Mouse (Mus musculus) hindbrain, embryonic 11.5 days (tissue): ENCODE results near the gene Zbed4. TPM values are rescaled to one million over a fixed set of nuclear protein-coding genes. Genes with fewer than 3 reads are reported as not detected.
"Not testable (repeated sequence)": the region's sequence is repeated elsewhere in the genome, so short reads cannot be mapped to it uniquely, and the experiment has no call there.

Experiments
- ATAC-seq: fragments of 200-750 bp; cut with Nextera tagmentation; 2 replicates; pipeline ENCODE4 v1.8.0; 2017; ENCODE audit warnings: mild to moderate bottlenecking, moderate TSS enrichment, moderate library complexity; ENCODE audit not compliant: low FRiP score
- DNase-seq: peaks from one replicate; pipeline ENCODE4 v3.0.0-alpha.2; 2015; ENCODE audit warnings: low spot score
- H3K27ac ChIP-seq: fragments of 300-500 bp; sonication (generic); 2 replicates; pipeline ENCODE4 v1.5.1; 2014; ENCODE audit warnings: mild to moderate bottlenecking, low read depth, low read length
- H3K27me3 ChIP-seq: fragments of 300-500 bp; sonication (generic); 2 replicates; pipeline ENCODE4 v1.6.1; 2014; ENCODE audit warnings: mild to moderate bottlenecking, low read length, moderate library complexity, mixed read lengths; ENCODE audit not compliant: control insufficient read depth, insufficient read depth
- H3K36me3 ChIP-seq: fragments of 300-500 bp; sonication (generic); 2 replicates; pipeline ENCODE4 v1.6.1; 2014; ENCODE audit warnings: mild to moderate bottlenecking, low read length, moderate library complexity, mixed read lengths; ENCODE audit not compliant: control insufficient read depth, insufficient read depth
- H3K4me1 ChIP-seq: fragments of 300-500 bp; sonication (generic); replicated peaks from 2 replicates; pipeline ENCODE4 v1.6.1; 2014; ENCODE audit warnings: low read length, mixed read lengths; ENCODE audit not compliant: control insufficient read depth, insufficient read depth
- H3K4me2 ChIP-seq: fragments of 300-500 bp; sonication (generic); replicated peaks from 2 replicates; pipeline ENCODE4 v1.6.1; 2014; ENCODE audit warnings: mild to moderate bottlenecking, low read depth, low read length
- H3K4me3 ChIP-seq: fragments of 300-500 bp; sonication (generic); 2 replicates; pipeline ENCODE4 v1.5.1; 2014; ENCODE audit warnings: low read depth, low read length
- H3K9ac ChIP-seq: fragments of 300-500 bp; sonication (generic); 2 replicates; pipeline ENCODE4 v1.6.1; 2014; ENCODE audit warnings: low read depth, low read length
- H3K9me3 ChIP-seq: fragments of 300-500 bp; sonication (generic); 2 replicates; pipeline ENCODE4 v1.6.1; 2016; ENCODE audit warnings: low read length; ENCODE audit not compliant: control insufficient read depth
- WGBS: fragments of 180-500 bp; shearing (Covaris S2); extraction: QIAGEN DNeasy Blood & Tissue Kit; methylation state at CpG from one replicate; pipeline ENCODE4 v1.1.7; 2014; 5-methylcytosine and 5-hydroxymethylcytosine counted together
- polyA plus RNA-seq: library from polyadenylated mRNA; unstranded; fragments of >200 nt; fragmentation: Nextera tagmentation; extraction: Ambion mirVana; gene quantifications from 2 replicates; pipeline ENCODE4 v1.2.1, GENCODE M21; 2014

Zbed4 gene
- polyA plus RNA-seq = 38.2 and 43.1 TPM in 2 replicates

- under 1% methylated on average over 60 of the region's 119 CpGs for WGBS
- peak; percentile 84 for ATAC-seq
Observed at GRCm38 (mm10) chr15:88751564-88752402, at the start of gene Zbed4. TSS of gene Zbed4 (plus strand) at chr15:88751660.

GRCm38 (mm10) chr15:88702501-88702900, 49.0 kb upstream of the Zbed4 start:
- H3K4me1 ChIP-seq = no peaks in the 10 kb centered on the region
- H3K27me3 ChIP-seq = no peaks in the 10 kb centered on the region
- DNase-seq (no peak), ATAC-seq (no peak)
- H3K9ac ChIP-seq = no peak overlapping the region
- 68% methylated on average over 3 of the region's 3 CpGs for WGBS
- H3K4me3 ChIP-seq = no peak overlapping the region
- no peaks in the 10 kb centered on the region for H3K9me3 ChIP-seq
- no peak overlapping the region for H3K4me2 ChIP-seq
- peaks cover 16% of the 10 kb centered on the region; the same call in 1 of the 2 replicates for H3K36me3 ChIP-seq
- H3K27ac ChIP-seq = no peak overlapping the region

More at GRCm38 (mm10) chr15:88751564-88752402, at the start of gene Zbed4:
- H3K36me3 ChIP-seq = 0 out of 2 replicates have a peak, but pooled peaks cover 3% of the 10 kb centered on the region
- H3K4me1 ChIP-seq = peaks cover 4% of the 10 kb centered on the region; the same call in 1 of the 2 replicates
- no peaks in the 10 kb centered on the region for H3K27me3 ChIP-seq
- H3K4me2 ChIP-seq = peak within 1 kb of the TSS; percentile 74
- DNase-seq = peak; percentile 75
- peak within 1 kb of the TSS; percentile 86 for H3K4me3 ChIP-seq
- peak within 1 kb of the TSS; percentile 95 for H3K9ac ChIP-seq
- H3K9me3 ChIP-seq = no peaks in the 10 kb centered on the region
- peak within 1 kb of the TSS; percentile 92 for H3K27ac ChIP-seq

- 67% methylated on average over 1 of the region's 1 CpGs for WGBS
- no peak overlapping the region for H3K4me2 ChIP-seq
- DNase-seq (no peak), ATAC-seq (no peak)
- H3K27me3 ChIP-seq = no peaks in the 10 kb centered on the region
- no peak overlapping the region for H3K27ac ChIP-seq
- H3K9me3 ChIP-seq = no peaks in the 10 kb centered on the region
- H3K4me1 ChIP-seq = no peaks in the 10 kb centered on the region
- no peak overlapping the region for H3K4me3 ChIP-seq
- peaks cover 15% of the 10 kb centered on the region; the same call in 1 of the 2 replicates for H3K36me3 ChIP-seq
- no peak overlapping the region for H3K9ac ChIP-seq
Observed at GRCm38 (mm10) chr15:88704284-88704683, 47.2 kb upstream of the Zbed4 start.

GRCm38 (mm10) chr15:88706320-88706719, 45.1 kb upstream of the Zbed4 start:
- Histone ChIP-seq H3K27me3 (no peaks in the 10 kb centered on the region), H3K27ac (no peak overlapping the region), H3K9me3 (no peaks in the 10 kb centered on the region), H3K9ac (no peak overlapping the region), H3K36me3 (peaks cover 23% of the 10 kb centered on the region), H3K4me3 (no peak overlapping the region), H3K4me2 (no peak overlapping the region), H3K4me1 (no peaks in the 10 kb centered on the region)
- DNase-seq = no peak
- no peak for ATAC-seq
- WGBS = 89% methylated on average over 6 of the region's 6 CpGs

GRCm38 (mm10) chr15:88706987-88707386, 44.5 kb upstream of the Zbed4 start:
- not testable (repeated sequence) for DNase-seq, H3K27ac ChIP-seq, ATAC-seq, H3K9me3 ChIP-seq, H3K4me3 ChIP-seq, H3K9ac ChIP-seq, H3K4me2 ChIP-seq, H3K4me1 ChIP-seq, H3K27me3 ChIP-seq
- WGBS = 78% methylated on average over 13 of the region's 13 CpGs
- peaks cover 28% of the 10 kb centered on the region for H3K36me3 ChIP-seq

GRCm38 (mm10) chr15:88708204-88708603, 43.3 kb upstream of the Zbed4 start:
- Histone ChIP-seq H3K27ac (no peak overlapping the region), H3K27me3 (no peaks in the 10 kb centered on the region), H3K4me3 (no peak overlapping the region), H3K4me2 (no peak overlapping the region), H3K4me1 (no peaks in the 10 kb centered on the region), H3K36me3 (peaks cover 29% of the 10 kb centered on the region), H3K9me3 (no peaks in the 10 kb centered on the region), H3K9ac (no peak overlapping the region)
- DNase-seq (no peak), ATAC-seq (no peak)
- 95% methylated on average over 5 of the region's 5 CpGs for WGBS

GRCm38 (mm10) chr15:88708657-88709511, 42.6 kb upstream of the Zbed4 start:
- peaks cover 33% of the 10 kb centered on the region for H3K36me3 ChIP-seq
- 85% methylated on average over 13 of the region's 13 CpGs for WGBS
- no peak for ATAC-seq
- H3K27ac ChIP-seq = no peak overlapping the region
- no peaks in the 10 kb centered on the region for H3K4me1 ChIP-seq
- no peaks in the 10 kb centered on the region for H3K9me3 ChIP-seq
- H3K4me2 ChIP-seq = no peak overlapping the region
- H3K9ac ChIP-seq = no peak overlapping the region
- H3K27me3 ChIP-seq = no peaks in the 10 kb centered on the region
- H3K4me3 ChIP-seq = no peak overlapping the region
- DNase-seq = no peak

- DNase-seq (no peak), ATAC-seq (no peak)
- H3K4me2 ChIP-seq = no peak overlapping the region
- no peak overlapping the region for H3K9ac ChIP-seq
- no peak overlapping the region for H3K27ac ChIP-seq
- peaks cover 33% of the 10 kb centered on the region for H3K36me3 ChIP-seq
- no peaks in the 10 kb centered on the region for H3K9me3 ChIP-seq
- no peaks in the 10 kb centered on the region for H3K27me3 ChIP-seq
- H3K4me1 ChIP-seq = no peaks in the 10 kb centered on the region
- WGBS = 92% methylated on average over 5 of the region's 5 CpGs
- no peak overlapping the region for H3K4me3 ChIP-seq
Observed at GRCm38 (mm10) chr15:88709878-88710277, 41.6 kb upstream of the Zbed4 start.
